ENCODE assay signal across 17 mouse cellular contexts in genomic region chr11:13237198-13237597, GRCm38 (mm10).
"Had no signal": no experiment of that assay in that cellular context is flagged by ENCODE, and none has a peak within 500 bp of the region (broad histone marks: within the 10 kb centered on the region; RNA-seq: fewer than 3 reads in every experiment).

No protein-coding gene starts in this region.

- ATAC-seq: liver, postnatal 0 days; midbrain, embryonic 15.5 days had no signal

- H3K36me3 ChIP-seq: limb, embryonic 12.5 days; liver, embryonic 13.5 days; lung, embryonic 15.5 days; midbrain, embryonic 15.5 days; neural tube, embryonic 12.5 days had no signal

- H3K4me2 ChIP-seq: limb, embryonic 12.5 days; liver, embryonic 13.5 days; lung, embryonic 15.5 days; midbrain, embryonic 11.5 days; midbrain, embryonic 15.5 days; neural tube, embryonic 12.5 days had no signal

- H3K4me3 ChIP-seq: limb, embryonic 12.5 days; liver, embryonic 13.5 days; lung, embryonic 15.5 days; megakaryocyte, embryonic 14.5 days; midbrain, embryonic 15.5 days; neural tube, embryonic 12.5 days had no signal

- H3K9ac ChIP-seq: limb, embryonic 12.5 days; liver, embryonic 13.5 days; liver, postnatal 0 days; lung, embryonic 15.5 days; midbrain, embryonic 15.5 days; neural tube, embryonic 12.5 days had no signal

- H3K4me1 ChIP-seq: limb, embryonic 12.5 days; liver, embryonic 13.5 days; lung, embryonic 15.5 days; megakaryocyte, embryonic 14.5 days; midbrain, embryonic 15.5 days; neural tube, embryonic 12.5 days had no signal

- H3K9me3 ChIP-seq: limb, embryonic 12.5 days; liver, embryonic 13.5 days; lung, embryonic 15.5 days; megakaryocyte, embryonic 14.5 days; midbrain, embryonic 15.5 days; neural tube, embryonic 12.5 days had no signal

- H3K27ac ChIP-seq: limb, embryonic 12.5 days; liver, embryonic 13.5 days; lung, embryonic 15.5 days; macrophage; midbrain, embryonic 15.5 days; neural tube, embryonic 12.5 days had no signal

- DNase-seq: kidney, adult 8-10 months; kidney, postnatal 10 days; kidney, postnatal 4 days; liver; liver, embryonic 13.5 days; liver, postnatal 0 days; lung, postnatal 14 days; retina, postnatal 1 day; right cerebral cortex, postnatal 14 days; thymus, postnatal 14 days had no signal

- H3K27me3 ChIP-seq: limb, embryonic 12.5 days; liver, embryonic 13.5 days; lung, embryonic 15.5 days; megakaryocyte, embryonic 14.5 days; midbrain, embryonic 15.5 days; neural tube, embryonic 12.5 days had no signal
